Mouse (Mus musculus) brain, embryonic 14.5 days (tissue): ENCODE measurements around the gene Gipc2.

Experiments used
- CTCF ChIP-seq: fragments of 200-500 bp; IDR thresholded peaks from 2 replicates; pipeline ENCODE4 v1.5.1; 2012; ENCODE audit warnings: inconsistent platforms, mild to moderate bottlenecking, moderate library complexity, borderline replicate concordance; ENCODE audit not compliant: insufficient read depth, insufficient read length; ENCODE audit errors: extremely low read depth
- POLR2A ChIP-seq: fragments of 200-500 bp; IDR thresholded peaks from 2 replicates; pipeline ENCODE4 v1.6.1; 2012; ENCODE audit warnings: mild to moderate bottlenecking, inconsistent platforms, borderline replicate concordance; ENCODE audit not compliant: poor library complexity, insufficient read depth, insufficient read length, severe bottlenecking; ENCODE audit errors: extremely low read depth

DNA sequence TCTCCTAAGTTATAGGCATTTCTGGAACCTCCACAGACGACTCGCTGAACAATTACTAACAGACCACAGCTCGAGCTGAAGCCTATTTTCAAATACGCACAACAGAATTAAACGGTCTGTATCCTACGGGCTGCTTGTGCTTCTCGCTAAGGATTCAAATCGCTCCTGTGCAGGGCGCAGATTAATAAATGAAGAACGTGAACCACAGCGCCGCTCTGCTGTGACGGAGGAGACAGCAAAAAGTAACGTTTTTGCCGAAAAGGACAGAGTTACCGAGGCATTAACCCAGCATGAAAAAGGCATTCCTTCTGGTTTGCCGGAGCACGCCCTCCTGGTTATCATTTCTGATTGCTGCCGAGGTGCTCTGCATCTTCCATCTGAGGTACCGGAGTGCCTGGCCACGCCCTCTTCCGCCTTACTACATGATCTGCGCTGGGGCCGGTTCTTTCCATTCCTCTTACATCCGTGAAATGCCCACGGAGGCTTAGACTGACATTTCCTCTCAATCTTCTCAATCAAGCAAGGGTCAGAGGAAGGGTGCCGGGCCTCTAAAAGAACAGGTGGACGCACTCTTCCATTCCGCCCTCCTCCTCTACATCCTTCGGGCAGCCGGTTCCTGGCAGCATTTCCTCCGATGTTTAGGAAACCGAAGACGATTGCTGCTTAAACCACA lies 73.5 kb downstream of the Gipc2 start:
- peak; percentile 24; the same call in 1 of the 2 replicates for TF ChIP-seq CTCF
- no peak for TF ChIP-seq POLR2A
